Mouse (Mus musculus) CH12.LX (cell line): ENCODE results near the gene Klhl9. TPM values are rescaled to one million over a fixed set of nuclear protein-coding genes. Genes with fewer than 3 reads are reported as not detected.

ENCODE experiments used
- DNase-seq: peaks from one replicate; pipeline ENCODE4 v3.0.0-alpha.2; 2013; ENCODE audit errors: extremely low read depth
- H3K27ac ChIP-seq: 2 replicates; pipeline ENCODE4 v1.5.1; 2012; ENCODE audit warnings: low read depth, mild to moderate bottlenecking, control low read depth, moderate library complexity; ENCODE audit not compliant: insufficient read depth
- H3K27me3 ChIP-seq: replicated peaks from 2 replicates; pipeline ENCODE3; 2012; ENCODE audit warnings: inconsistent platforms
- H3K36me3 ChIP-seq, 2 experiments: replicated peaks in 1 of 2; 2 replicates each; pipeline versions ENCODE3 to v1.6.1; 2012; ENCODE audit warnings: inconsistent platforms in 1 of 2, low read length in 1 of 2, mild to moderate bottlenecking in 1 of 2, mixed read lengths in 1 of 2, moderate library complexity in 1 of 2; ENCODE audit not compliant: control insufficient read depth in 1 of 2, insufficient read depth in 1 of 2
- H3K4me1 ChIP-seq, 2 experiments: 2 replicates each; pipeline ENCODE4 v1.6.1; 2012; ENCODE audit warnings: inconsistent platforms in 1 of 2, moderate library complexity in 1 of 2; ENCODE audit not compliant: insufficient read depth in 2 of 2, control insufficient read depth in 1 of 2
- H3K4me2 ChIP-seq: 2 replicates; pipeline ENCODE4 v1.6.1; 2012; ENCODE audit warnings: low read depth, mild to moderate bottlenecking, control low read depth; ENCODE audit not compliant: poor library complexity, insufficient read depth, severe bottlenecking
- H3K4me3 ChIP-seq, 3 experiments: fragments of 150-350 bp in 1 of 3; sonication (generic) in 1 of 3; replicated peaks in 1 of 3; 2 replicates each; pipeline versions ENCODE3 to v1.5.1; 2011 to 2012; ENCODE audit warnings: low read depth in 2 of 3, low read length in 2 of 3, mild to moderate bottlenecking in 2 of 3, moderate library complexity in 2 of 3, control low read depth in 1 of 3, improper control_type of control experiment in 1 of 3, inconsistent platforms in 1 of 3, mixed read lengths in 1 of 3; ENCODE audit not compliant: poor library complexity in 1 of 3
- H3K79me2 ChIP-seq: replicated peaks from 2 replicates; pipeline ENCODE4 v1.6.1; 2012; ENCODE audit warnings: mild to moderate bottlenecking, moderate library complexity; ENCODE audit not compliant: control insufficient read depth, poor library complexity, insufficient read depth, severe bottlenecking; ENCODE audit errors: extremely low read depth
- H3K9ac ChIP-seq: 2 replicates; pipeline ENCODE4 v1.6.1; 2012; ENCODE audit warnings: low read depth, mild to moderate bottlenecking, control low read depth, moderate library complexity; ENCODE audit not compliant: insufficient read depth
- H3K9me3 ChIP-seq: replicated peaks from 2 replicates; pipeline ENCODE3; 2012; ENCODE audit warnings: low read length, inconsistent platforms, mixed read lengths
- BHLHE40 ChIP-seq: IDR thresholded peaks from 2 replicates; pipeline ENCODE4 v1.6.1; 2011; ENCODE audit warnings: mild to moderate bottlenecking, low read depth, low read length, improper control_type of control experiment
- CHD1 ChIP-seq: IDR thresholded peaks from 2 replicates; pipeline ENCODE4 v1.6.1; 2012; ENCODE audit warnings: low read depth, low read length, improper control_type of control experiment, inconsistent platforms
- CHD2 ChIP-seq: IDR thresholded peaks from 2 replicates; pipeline ENCODE4 v1.6.1; 2011; ENCODE audit warnings: low read length, improper control_type of control experiment
- CTCF ChIP-seq, 2 experiments: IDR thresholded peaks in 1 of 2; conservative IDR thresholded peaks in 1 of 2; 2 replicates each; pipeline ENCODE4 v1.5.1; 2011 to 2012; ENCODE audit warnings: low read depth in 2 of 2, low read length in 2 of 2, improper control_type of control experiment in 1 of 2, inconsistent platforms in 1 of 2, mild to moderate bottlenecking in 1 of 2, moderate library complexity in 1 of 2
- E2F4 ChIP-seq: IDR thresholded peaks from 2 replicates; pipeline ENCODE4 v1.6.1; 2011; ENCODE audit warnings: low read depth, low read length, improper control_type of control experiment; ENCODE audit not compliant: insufficient replicate concordance
- ELF1 ChIP-seq: IDR thresholded peaks from 2 replicates; pipeline ENCODE4 v1.6.1; 2014; ENCODE audit warnings: low read depth, mild to moderate bottlenecking, inconsistent platforms, low read length, improper control_type of control experiment
- EP300 ChIP-seq: IDR thresholded peaks from 2 replicates; pipeline ENCODE4 v1.6.1; 2011; ENCODE audit warnings: low read length, improper control_type of control experiment
- ETS1 ChIP-seq: conservative IDR thresholded peaks from 2 replicates; pipeline ENCODE4 v1.6.1; 2012; ENCODE audit warnings: low read depth, mild to moderate bottlenecking, inconsistent platforms, low read length, improper control_type of control experiment, moderate library complexity
- GABPA ChIP-seq: IDR thresholded peaks from 2 replicates; pipeline ENCODE4 v1.6.1; 2012; ENCODE audit warnings: low read depth, low read length, improper control_type of control experiment, inconsistent platforms; ENCODE audit not compliant: insufficient replicate concordance
- HCFC1 ChIP-seq: IDR thresholded peaks from 2 replicates; pipeline ENCODE4 v1.6.1; 2012; ENCODE audit warnings: low read depth, mild to moderate bottlenecking, inconsistent platforms, low read length, improper control_type of control experiment
- IRF4 ChIP-seq: IDR thresholded peaks from 2 replicates; pipeline ENCODE4 v1.6.1; 2014; ENCODE audit warnings: low read depth, mild to moderate bottlenecking, inconsistent platforms, low read length, improper control_type of control experiment
- JUN ChIP-seq: IDR thresholded peaks from 2 replicates; pipeline ENCODE4 v1.6.1; 2011; ENCODE audit warnings: low read depth, mild to moderate bottlenecking, low read length, improper control_type of control experiment, moderate library complexity; ENCODE audit not compliant: insufficient read depth
- JUND ChIP-seq: conservative IDR thresholded peaks from 2 replicates; pipeline ENCODE4 v1.6.1; 2011; ENCODE audit warnings: low read depth, low read length, improper control_type of control experiment
- KAT2A ChIP-seq: IDR thresholded peaks from 2 replicates; pipeline ENCODE4 v1.6.1; 2012; ENCODE audit warnings: low read length, improper control_type of control experiment, inconsistent platforms; ENCODE audit not compliant: insufficient replicate concordance
- MAFK ChIP-seq: IDR thresholded peaks from 2 replicates; pipeline ENCODE4 v1.6.1; 2011; ENCODE audit warnings: low read length, improper control_type of control experiment; ENCODE audit not compliant: insufficient replicate concordance
- MAX ChIP-seq: IDR thresholded peaks from 2 replicates; pipeline ENCODE4 v1.6.1; 2011; ENCODE audit warnings: low read length, improper control_type of control experiment
- MAZ ChIP-seq: IDR thresholded peaks from 2 replicates; pipeline ENCODE4 v1.6.1; 2012; ENCODE audit warnings: low read depth, mild to moderate bottlenecking, inconsistent platforms, low read length, improper control_type of control experiment, moderate library complexity
- MEF2A ChIP-seq: IDR thresholded peaks from 2 replicates; pipeline ENCODE4 v1.6.1; 2014; ENCODE audit warnings: low read depth, mild to moderate bottlenecking, inconsistent platforms, low read length, improper control_type of control experiment, borderline replicate concordance
- MXI1 ChIP-seq: IDR thresholded peaks from 2 replicates; pipeline ENCODE4 v1.6.1; 2011; ENCODE audit warnings: mild to moderate bottlenecking, low read depth, low read length, improper control_type of control experiment
- MYC ChIP-seq: IDR thresholded peaks from 2 replicates; pipeline ENCODE4 v1.6.1; 2011; ENCODE audit warnings: low read depth, mild to moderate bottlenecking, improper control_type of control experiment, low read length
- NELFE ChIP-seq: IDR thresholded peaks from 2 replicates; pipeline ENCODE4 v1.6.1; 2011; ENCODE audit warnings: low read depth, low read length, improper control_type of control experiment
- NRF1 ChIP-seq: IDR thresholded peaks from 2 replicates; pipeline ENCODE4 v1.6.1; 2014; ENCODE audit warnings: low read depth, mild to moderate bottlenecking, inconsistent platforms, low read length, improper control_type of control experiment, moderate library complexity
- PAX5 ChIP-seq: IDR thresholded peaks from 2 replicates; pipeline ENCODE4 v1.6.1; 2012; ENCODE audit warnings: low read length, inconsistent platforms, mixed read lengths
- POLR2A ChIP-seq: IDR thresholded peaks from 2 replicates; pipeline ENCODE4 v1.6.1; 2011; ENCODE audit warnings: low read depth, mild to moderate bottlenecking, improper control_type of control experiment, low read length
- POLR2AphosphoS2 ChIP-seq: IDR thresholded peaks from 2 replicates; pipeline ENCODE4 v1.6.1; 2011; ENCODE audit warnings: low read depth, low read length, improper control_type of control experiment
- RAD21 ChIP-seq: IDR thresholded peaks from 2 replicates; pipeline ENCODE4 v1.6.1; 2011; ENCODE audit warnings: low read depth, mild to moderate bottlenecking, low read length, improper control_type of control experiment, moderate library complexity
- RCOR1 ChIP-seq: conservative IDR thresholded peaks from 2 replicates; pipeline ENCODE4 v1.6.1; 2012; ENCODE audit warnings: low read depth, mild to moderate bottlenecking, inconsistent platforms, low read length, improper control_type of control experiment
- SIN3A ChIP-seq: IDR thresholded peaks from 2 replicates; pipeline ENCODE4 v1.6.1; 2012; ENCODE audit warnings: low read length, improper control_type of control experiment, inconsistent platforms
- SMC3 ChIP-seq: IDR thresholded peaks from 2 replicates; pipeline ENCODE4 v1.6.1; 2011; ENCODE audit warnings: low read depth, low read length, improper control_type of control experiment
- TBP ChIP-seq: conservative IDR thresholded peaks from 2 replicates; pipeline ENCODE4 v1.6.1; 2011; ENCODE audit warnings: low read depth, low read length, improper control_type of control experiment
- TCF12 ChIP-seq: IDR thresholded peaks from 2 replicates; pipeline ENCODE4 v1.6.1; 2014; ENCODE audit warnings: low read depth, mild to moderate bottlenecking, inconsistent platforms, low read length, improper control_type of control experiment
- UBTF ChIP-seq: IDR thresholded peaks from 2 replicates; pipeline ENCODE4 v1.6.1; 2012; ENCODE audit warnings: low read depth, mild to moderate bottlenecking, inconsistent platforms, low read length, improper control_type of control experiment, moderate library complexity
- USF1 ChIP-seq: IDR thresholded peaks from 2 replicates; pipeline ENCODE4 v1.6.1; 2014; ENCODE audit warnings: low read depth, mild to moderate bottlenecking, inconsistent platforms, low read length, improper control_type of control experiment
- USF2 ChIP-seq: conservative IDR thresholded peaks from 2 replicates; pipeline ENCODE4 v1.6.1; 2011; ENCODE audit warnings: low read depth, low read length, improper control_type of control experiment
- ZC3H11A ChIP-seq: IDR thresholded peaks from 2 replicates; pipeline ENCODE4 v1.6.1; 2012; ENCODE audit warnings: low read depth, mild to moderate bottlenecking, inconsistent platforms, low read length, improper control_type of control experiment
- ZKSCAN1 ChIP-seq: IDR thresholded peaks from 2 replicates; pipeline ENCODE4 v1.6.1; 2012; ENCODE audit warnings: low read depth, inconsistent platforms, low read length, improper control_type of control experiment, borderline replicate concordance
- ZMIZ1 ChIP-seq: IDR thresholded peaks from 2 replicates; pipeline ENCODE4 v1.6.1; 2012; ENCODE audit warnings: low read depth, mild to moderate bottlenecking, inconsistent platforms, low read length, improper control_type of control experiment
- ZNF384 ChIP-seq: IDR thresholded peaks from 2 replicates; pipeline ENCODE4 v1.6.1; 2012; ENCODE audit warnings: low read depth, low read length, improper control_type of control experiment, inconsistent platforms
- dilution Hi-C: fragments of 300-500 bp; cut with MboI; formaldehyde crosslinking; loops from 2 replicates; pipeline ENCODE4 v1.14.3; 2020; ENCODE audit warnings: low sequenced_read_pairs; ENCODE audit not compliant: extremely low pct_unique_long_range_greater_than_20kb, extremely low pct_ligation_motif_present
- in situ Hi-C: fragments of 300-500 bp; cut with MboI; formaldehyde crosslinking; loops from 3 replicates; pipeline ENCODE4 v1.14.3; 2019; ENCODE audit warnings: low sequenced_read_pairs, low pct_ligation_motif_present, low pct_unique_long_range_greater_than_20kb, mixed read lengths
- polyA plus RNA-seq: library from polyadenylated mRNA; unstranded; fragments of >175 nt; gene quantifications from 2 replicates; pipeline ENCODE4 v1.2.1, GENCODE M21; 2012; ENCODE audit warnings: low read depth; ENCODE audit not compliant: insufficient read length
- total RNA-seq, 2 experiments: library from RNA; depleted of rRNA; stranded (reverse); fragments of 300-350 nt in 1 of 2; fragments of >200 nt in 1 of 2; gene quantifications; 2 replicates each; pipeline ENCODE4 v1.2.3; 2012 to 2014

Gene Klhl9
- total and polyA plus RNA-seq, 3 experiments: 19.1 to 51.6 (median 40.0) TPM

DNA sequence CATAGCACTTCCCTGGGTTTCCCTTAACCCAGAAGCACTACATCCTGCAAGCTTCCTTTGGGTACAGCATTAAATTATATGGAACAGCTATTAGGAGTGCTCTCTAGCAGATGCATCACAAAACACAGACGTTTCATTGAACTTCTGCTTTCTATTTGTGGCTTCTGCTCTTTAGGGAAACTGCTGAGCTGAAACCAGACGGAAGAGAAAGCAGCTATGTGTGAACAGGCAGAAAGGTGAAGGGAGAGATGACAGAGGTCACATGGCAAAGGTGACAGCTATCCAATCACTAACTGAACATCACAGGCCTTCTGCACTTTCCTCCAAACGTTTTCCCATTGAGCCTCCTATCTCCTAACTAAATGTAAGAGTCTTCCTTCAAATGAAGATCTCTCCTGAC, 16.3 kb downstream of the Klhl9 start:
- dilution Hi-C loops: no loop called here
- H3K9ac ChIP-seq: no peak overlapping the region
- H3K4me2 ChIP-seq: no peak overlapping the region
- H3K4me3 ChIP-seq: no peak overlapping the region
- H3K79me2 ChIP-seq: no peaks in the 10 kb centered on the region
- in situ Hi-C loops: no loop called here
- peak; percentile 66 for DNase-seq
- H3K4me1 ChIP-seq: peaks cover 5 to 48% of the 10 kb centered on the region in 2 experiments
- H3K27ac ChIP-seq: no peak overlapping the region
- H3K36me3 ChIP-seq: peaks cover 0 to 2% of the 10 kb centered on the region in 2 experiments
- H3K9me3 ChIP-seq: no peaks in the 10 kb centered on the region
- peak; percentile 86; the same call in 1 of the 2 replicates for TF ChIP-seq MEF2A
- no peak for TF ChIP-seq HCFC1
- TF ChIP-seq SMC3: no peak
- TF ChIP-seq JUN: no peak
- no peak for TF ChIP-seq POLR2A
- no peak; the same call in 1 of the 2 replicates for TF ChIP-seq MXI1
- no peak for TF ChIP-seq UBTF
- peak; percentile 54 for TF ChIP-seq ETS1
- peak; percentile 69 for TF ChIP-seq EP300
- no peak for TF ChIP-seq IRF4
- TF ChIP-seq USF2: peak; percentile 56
- TF ChIP-seq JUND: no peak
- no peak for TF ChIP-seq CHD2
- TF ChIP-seq TCF12: no peak
- no peak for TF ChIP-seq TBP
- TF ChIP-seq NELFE: no peak
- no peak for TF ChIP-seq GABPA
- TF ChIP-seq BHLHE40: peak; percentile 46; the same call in 1 of the 2 replicates
- no peak for TF ChIP-seq RCOR1
- TF ChIP-seq ZKSCAN1: no peak
- TF ChIP-seq SIN3A: no peak
- no peak for TF ChIP-seq MYC
- no peak for TF ChIP-seq POLR2AphosphoS2
- TF ChIP-seq E2F4: no peak
- TF ChIP-seq ELF1: no peak
- TF ChIP-seq MAFK: no peak
- TF ChIP-seq NRF1: no peak
- TF ChIP-seq ZC3H11A: no peak
- TF ChIP-seq CTCF (conservative IDR thresholded peaks at IDR 0.05 in 1 of 2, IDR thresholded peaks at IDR 0.05 in 1 of 2; ENCODE audit: low read depth in 2 of 2, low read length in 2 of 2): no peak
- no peak for TF ChIP-seq RAD21
- no peak for TF ChIP-seq MAZ
- TF ChIP-seq CHD1: no peak
- no peak for TF ChIP-seq KAT2A
- 0 out of 2 replicates have a peak, but pooled peaks have one; percentile 5 for TF ChIP-seq ZNF384
- peak; percentile 47; the same call in 1 of the 2 replicates for TF ChIP-seq MAX
- TF ChIP-seq PAX5: no peak
- TF ChIP-seq USF1: peak; percentile 24; the same call in 1 of the 2 replicates
- TF ChIP-seq ZMIZ1: no peak
- H3K27me3 ChIP-seq: no peaks in the 10 kb centered on the region
